Mouse (Mus musculus) thymus, postnatal 10 days (tissue): ENCODE measurements around the gene Dapk3.
A peak's percentile ranks its signal among the peaks of the same experiment; 100 is the strongest.
"Not testable (repeated sequence)": the region's sequence is repeated elsewhere in the genome, so short reads cannot be mapped to it uniquely, and the experiment has no call there.

Experiments
- DNase-seq, 2 experiments: peaks; one replicate each; pipeline ENCODE4 v3.0.0; 2021; ENCODE audit warnings: low spot score in 2 of 2

The Dapk3 gene

GRCm38 (mm10) chr10:81200605-81201287 is 17.9 kb downstream of the Dapk3 start:
- DNase-seq: no peak

- DNase-seq: no peak
These were observed 19.3 kb downstream of the Dapk3 start, which contains the start of gene Nmrk2 for GRCm38 (mm10) chr10:81201807-81202758. Nmrk2 (minus strand) TSS chr10:81202051.

- DNase-seq: no peak
These were observed 20.3 kb downstream of the Dapk3 start for GRCm38 (mm10) chr10:81202978-81203720.

GRCm38 (mm10) chr10:81204137-81204536 is 21.3 kb downstream of the Dapk3 start:
- DNase-seq: no peak

GRCm38 (mm10) chr10:81210154-81210553 is 27.3 kb downstream of the Dapk3 start:
- no peak for DNase-seq

- no peak for DNase-seq
These were observed 33.5 kb downstream of the Dapk3 start for GRCm38 (mm10) chr10:81216260-81216659.

- no peak for DNase-seq
These were observed 34.0 kb downstream of the Dapk3 start for GRCm38 (mm10) chr10:81216810-81217209.

- DNase-seq: peak in 1 of 2 experiments; percentile 42
These were observed 34.5 kb downstream of the Dapk3 start for GRCm38 (mm10) chr10:81217267-81217666.

- DNase-seq: peak; percentile 59 to 84
These were observed 35.2 kb downstream of the Dapk3 start for GRCm38 (mm10) chr10:81217964-81218363.

GRCm38 (mm10) chr10:81221402-81222015 is 38.7 kb downstream of the Dapk3 start:
- DNase-seq: no peak

GRCm38 (mm10) chr10:81223731-81224130 is 40.9 kb downstream of the Dapk3 start:
- not testable (repeated sequence) for DNase-seq

- no peak for DNase-seq
These were observed 47.1 kb downstream of the Dapk3 start for GRCm38 (mm10) chr10:81229735-81230437.

- DNase-seq: peak in 1 of 2 experiments; percentile 41
These were observed 47.9 kb downstream of the Dapk3 start, which contains the start of gene Atcay for GRCm38 (mm10) chr10:81230438-81231332. Atcay (minus strand) TSS chr10:81230833.

- no peak for DNase-seq
These were observed 48.6 kb downstream of the Dapk3 start for GRCm38 (mm10) chr10:81231436-81231835.

- DNase-seq: peak; percentile 88 to 92
These were observed 49.9 kb downstream of the Dapk3 start, which contains the start of gene Zfr2 for GRCm38 (mm10) chr10:81232580-81233225. Zfr2 (plus strand) TSS chr10:81233155.

GRCm38 (mm10) chr10:81233226-81233585 is 50.4 kb downstream of the Dapk3 start:
- no peak for DNase-seq

- no peak for DNase-seq
These were observed 51.4 kb downstream of the Dapk3 start for GRCm38 (mm10) chr10:81234206-81234605.

- no peak for DNase-seq
These were observed 53.9 kb downstream of the Dapk3 start for GRCm38 (mm10) chr10:81236471-81237268.
